Mouse (Mus musculus) urinary bladder, postnatal 25 days (tissue): ENCODE measurements at regions not wholly inside any gene's neighbourhood (a gene's known extent, or its start where the extent isn't known, plus 50 kb on each side); places are given as distances from the start of the nearest gene placed in this dataset.
A peak's percentile ranks its signal among the peaks of the same experiment; 100 is the strongest.

Source experiments
- DNase-seq: peaks from one replicate; pipeline ENCODE4 v3.0.0; 2022; ENCODE audit warnings: low spot score

DNA sequence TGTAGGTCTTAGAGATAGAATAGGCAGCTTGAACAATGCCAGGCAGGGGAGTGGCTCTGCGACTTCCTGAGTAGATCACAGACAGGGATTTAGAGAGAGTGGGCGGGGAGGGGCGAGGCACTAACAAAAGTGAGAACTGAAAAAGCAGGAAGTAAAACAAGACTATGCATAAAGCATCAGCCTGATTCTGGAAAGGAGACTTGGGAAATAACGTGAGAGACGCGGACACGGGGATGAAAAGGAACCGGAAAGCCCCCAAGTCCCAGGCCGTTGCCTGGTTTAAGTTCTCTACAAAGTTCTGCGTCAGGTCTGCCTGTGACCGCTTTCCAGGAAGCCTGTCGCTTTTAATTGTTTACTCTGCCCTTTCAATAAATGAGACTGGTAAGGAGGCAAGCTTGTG lies 86.3 kb downstream of the D16Ertd472e start:
- DNase-seq: peak; percentile 17

DNA sequence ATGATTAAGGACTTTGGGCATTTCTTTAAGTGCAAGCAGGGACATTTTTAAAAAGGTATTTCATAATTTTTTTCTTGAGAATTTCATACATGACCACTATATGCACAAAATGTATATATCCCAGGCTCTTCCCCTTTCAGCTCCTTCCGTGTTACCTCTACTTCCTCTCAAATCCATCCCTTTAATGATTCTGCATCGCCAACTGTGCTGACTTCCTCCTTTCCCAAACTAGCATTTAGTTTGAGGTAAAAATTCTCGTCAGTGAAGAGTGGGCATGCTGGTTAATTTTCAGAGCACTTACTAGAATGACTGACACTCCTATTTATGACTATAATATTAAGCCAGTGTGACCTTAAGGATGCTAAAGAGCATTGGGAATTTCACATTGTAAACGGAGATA lies 86.9 kb downstream of the D16Ertd472e start:
- no peak for DNase-seq

DNA sequence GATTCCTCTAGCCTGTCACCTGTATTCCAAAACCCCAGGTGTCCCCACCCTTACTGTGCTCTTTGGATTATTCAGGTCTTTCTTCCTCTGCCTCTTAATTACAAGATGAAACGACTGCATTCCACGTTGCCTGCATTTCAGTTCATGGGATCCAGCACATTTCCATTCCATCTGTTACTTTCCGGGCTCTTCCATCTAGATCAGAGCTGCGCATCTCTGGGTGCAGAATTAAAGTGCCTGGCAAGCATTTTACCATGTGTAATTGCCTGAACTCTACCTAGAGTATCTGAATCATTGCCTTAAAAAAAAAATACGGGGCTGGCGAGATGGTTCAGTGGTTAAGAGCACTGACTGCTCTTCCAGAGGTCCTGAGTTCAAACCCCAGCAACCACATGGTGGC lies 90.0 kb downstream of the D16Ertd472e start:
- no peak for DNase-seq

DNA sequence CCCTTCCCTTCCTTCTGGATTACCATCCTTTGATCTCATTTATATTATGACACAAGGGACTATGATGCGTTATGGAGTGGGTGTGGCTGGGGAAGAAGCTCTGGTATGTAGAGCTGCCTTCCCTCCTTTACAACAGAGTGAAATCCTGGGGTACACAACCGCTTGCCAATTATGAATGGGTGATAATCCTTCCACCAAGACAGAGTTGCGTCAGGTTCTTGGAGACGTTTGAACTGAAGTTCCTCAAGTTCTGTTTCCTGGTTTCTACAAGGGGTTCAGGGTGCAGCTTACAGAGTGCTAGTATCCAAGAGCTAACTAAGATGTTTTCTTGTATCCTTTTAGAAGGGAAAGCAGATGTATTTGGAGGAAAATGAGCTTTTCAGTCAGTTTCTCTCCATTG lies 92.2 kb downstream of the D16Ertd472e start:
- no peak for DNase-seq

DNA sequence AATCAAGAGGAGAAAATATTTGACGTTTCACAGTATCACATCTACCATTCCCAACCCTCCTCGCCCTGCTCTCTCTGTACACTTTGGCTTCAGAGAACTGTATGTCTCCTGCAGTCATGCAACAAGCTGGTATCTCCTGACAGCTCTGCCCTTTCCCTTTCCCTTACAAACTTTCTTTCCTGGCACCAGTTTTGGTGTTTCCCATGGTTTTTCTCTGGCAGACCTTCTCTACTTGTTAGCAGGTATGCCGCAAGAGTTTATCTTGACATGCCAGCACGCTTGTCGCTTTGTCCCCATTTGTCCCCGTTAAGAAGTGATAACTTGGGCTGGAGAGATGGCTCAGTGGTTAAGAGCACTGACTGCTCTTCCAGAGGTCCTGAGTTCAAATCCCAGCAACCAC lies 94.9 kb downstream of the D16Ertd472e start:
- DNase-seq: no peak

DNA sequence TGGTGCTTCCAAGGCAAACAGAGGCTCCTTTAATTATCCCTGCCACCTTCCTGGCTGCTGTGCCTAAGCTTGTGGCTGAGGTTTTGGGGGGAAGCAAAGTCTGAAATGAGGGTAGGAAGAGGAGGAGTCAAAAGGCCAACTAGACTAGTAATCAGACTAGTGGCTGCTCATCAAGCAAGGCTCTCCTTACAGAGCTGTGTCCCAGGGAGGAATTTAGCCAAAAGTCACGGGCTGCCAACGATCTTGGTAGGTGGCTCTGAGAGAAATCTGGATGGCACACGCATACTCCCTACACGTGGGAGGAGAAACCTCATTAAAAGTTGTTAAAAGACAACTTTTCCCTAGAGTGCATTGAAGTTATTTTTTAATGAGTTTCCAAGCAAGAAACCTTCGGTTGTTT lies 95.4 kb downstream of the D16Ertd472e start:
- DNase-seq: no peak

DNA sequence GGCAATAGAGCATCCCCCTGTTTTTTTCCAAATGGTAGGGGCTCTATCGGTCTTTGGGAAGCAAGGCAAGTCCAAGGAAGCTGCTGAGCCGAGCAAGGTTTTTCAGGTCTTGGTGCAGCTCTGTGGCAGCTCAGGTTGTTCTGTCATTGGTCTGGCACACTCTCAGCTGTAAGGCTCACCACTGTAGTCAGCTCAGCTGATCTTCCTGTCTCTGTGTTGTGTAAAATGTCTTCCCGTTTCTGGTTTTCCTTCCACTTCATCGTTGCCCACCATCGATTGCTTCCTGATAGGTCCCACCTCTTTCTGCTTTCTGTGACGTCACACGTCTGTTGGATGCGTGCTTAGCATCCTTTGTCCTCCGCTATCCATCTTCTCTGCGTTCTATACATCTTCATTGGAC lies 96.2 kb downstream of the D16Ertd472e start:
- DNase-seq: no peak

DNA sequence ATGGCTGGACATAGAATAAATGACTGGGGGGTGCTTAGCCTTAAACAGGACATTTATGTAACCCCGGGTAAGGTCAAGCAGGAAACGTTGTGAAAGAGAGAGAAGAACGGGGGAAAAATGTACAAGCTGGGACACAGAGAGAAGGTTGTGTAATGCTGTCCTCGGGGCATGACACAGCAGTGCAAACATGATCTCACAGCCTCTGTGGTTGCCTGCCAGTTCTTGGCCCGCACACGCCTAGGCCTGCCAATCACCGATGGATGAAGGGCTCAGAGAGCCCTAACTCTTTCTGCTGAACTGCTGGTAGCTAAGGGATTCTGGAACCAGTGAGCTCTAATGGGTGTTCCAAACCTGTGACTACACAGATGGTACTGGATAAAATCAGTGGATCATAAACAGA lies 96.5 kb upstream of the Btg3 start:
- peak; percentile 41 for DNase-seq

DNA sequence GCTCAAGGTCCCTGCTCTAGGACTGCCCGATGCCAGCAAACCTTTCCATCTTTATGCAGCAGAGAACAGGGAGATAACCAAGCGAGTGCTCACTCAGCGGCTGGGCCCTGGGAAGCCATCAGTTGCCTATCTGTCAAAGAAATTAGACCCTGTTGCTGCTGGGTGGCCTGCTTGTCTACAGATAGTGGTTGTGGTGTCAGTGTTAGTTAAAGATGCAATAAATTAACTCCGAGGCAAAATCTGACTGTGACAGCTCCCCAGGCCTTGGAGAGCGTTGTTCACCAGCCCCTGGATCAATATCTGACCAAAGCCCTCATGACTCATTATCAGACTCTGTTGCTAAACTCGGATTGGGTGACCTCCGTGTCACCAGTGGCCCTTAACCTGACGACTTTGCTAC lies 83.0 kb upstream of the Btg3 start:
- DNase-seq: no peak

DNA sequence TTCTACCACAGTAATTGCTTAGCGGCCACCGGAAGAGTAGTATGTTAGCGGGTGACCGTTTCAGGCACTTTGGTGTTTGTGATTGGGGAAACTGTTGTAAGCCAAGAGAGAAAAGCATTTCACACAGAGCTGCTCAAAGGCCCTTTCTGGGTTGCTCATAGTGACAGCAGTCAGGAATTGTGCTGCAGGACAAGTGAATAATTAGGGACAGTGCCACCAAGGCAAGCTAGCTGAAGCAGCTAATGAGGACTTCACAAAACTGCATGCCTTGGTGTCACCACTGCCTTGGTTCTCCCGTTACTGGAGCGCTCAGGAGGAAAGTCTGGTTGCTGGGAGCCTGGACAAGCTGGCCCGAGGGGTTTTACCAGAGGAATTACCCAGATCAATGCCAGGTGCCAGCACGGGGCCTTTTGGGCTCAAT lies 80.7 kb upstream of the Btg3 start:
- no peak for DNase-seq

DNA sequence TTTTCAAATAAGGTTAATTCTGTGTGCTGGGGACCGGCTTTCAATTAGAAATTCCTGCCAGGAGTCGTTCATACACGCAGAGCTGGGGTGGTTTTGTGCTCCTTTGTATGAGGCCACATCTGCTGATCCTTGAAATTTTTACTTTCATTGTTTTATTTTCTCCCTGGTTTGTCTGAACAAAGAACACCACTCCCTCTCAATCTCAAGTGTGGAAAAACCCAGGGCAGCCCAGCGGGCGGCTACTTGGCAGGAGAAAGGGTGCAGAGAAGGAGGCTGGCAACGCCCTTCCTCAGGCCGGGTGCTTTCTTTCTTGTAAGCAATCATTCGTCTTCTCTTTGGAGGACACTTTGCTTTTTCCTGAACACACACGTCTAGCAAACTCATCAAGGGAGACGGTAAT lies 79.4 kb upstream of the Btg3 start:
- DNase-seq: no peak

DNA sequence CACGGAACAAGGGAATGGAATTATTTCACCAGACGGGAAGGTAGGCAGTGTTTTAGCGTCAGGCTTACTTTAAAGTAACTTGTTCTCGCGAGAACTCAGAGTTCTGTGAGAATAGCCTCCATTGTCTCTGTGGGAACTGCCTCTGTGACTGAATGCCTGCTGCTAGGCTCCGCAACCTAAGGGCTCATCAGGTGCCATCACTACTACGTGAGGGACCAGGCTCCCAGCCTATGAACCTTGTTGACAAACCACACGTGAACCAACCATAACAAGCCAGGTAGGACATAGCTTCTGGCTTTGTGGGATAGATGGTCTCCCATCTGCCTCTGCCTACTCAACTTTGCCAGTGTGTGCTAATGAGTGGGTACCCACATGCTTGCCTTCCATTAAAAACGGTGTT lies 77.5 kb upstream of the Btg3 start:
- no peak for DNase-seq

DNA sequence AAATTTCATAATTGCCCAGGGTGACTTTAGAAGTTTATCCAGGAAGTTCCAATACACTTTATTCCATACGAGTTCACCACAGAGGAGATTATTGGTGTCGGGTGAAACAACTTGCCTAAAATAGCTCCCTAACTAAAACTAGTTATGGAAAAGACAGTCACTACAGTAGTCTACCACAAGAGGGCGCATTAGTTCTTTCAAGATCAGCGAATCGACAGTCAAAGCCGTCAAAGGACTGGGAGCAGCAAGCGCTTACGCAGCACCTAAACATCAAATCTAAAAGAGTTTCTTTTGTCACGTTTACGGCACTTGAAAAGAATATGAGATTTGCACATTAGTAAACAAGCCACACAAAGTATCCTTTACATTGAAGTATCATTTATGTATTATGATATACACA lies 75.3 kb upstream of the Btg3 start:
- peak; percentile 33 for DNase-seq

DNA sequence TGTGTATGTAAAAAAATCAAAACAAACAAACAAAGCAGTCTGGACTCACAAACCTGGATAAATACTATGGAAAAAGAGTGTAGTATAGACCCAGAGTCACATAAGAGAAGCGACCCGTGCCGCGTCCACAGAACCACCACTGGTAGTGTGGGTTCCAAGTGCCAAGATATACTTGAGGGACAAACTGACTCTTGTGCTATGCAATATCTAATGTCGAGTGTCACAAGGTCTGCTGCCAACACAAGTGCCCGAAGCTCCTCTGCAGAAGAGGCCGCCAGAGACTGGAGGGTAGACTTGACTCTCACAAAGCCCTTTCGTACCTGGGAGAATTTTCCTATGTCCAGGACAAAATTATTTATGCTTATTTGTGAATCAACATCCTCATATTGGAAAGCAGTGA lies 74.8 kb upstream of the Btg3 start:
- DNase-seq: no peak

DNA sequence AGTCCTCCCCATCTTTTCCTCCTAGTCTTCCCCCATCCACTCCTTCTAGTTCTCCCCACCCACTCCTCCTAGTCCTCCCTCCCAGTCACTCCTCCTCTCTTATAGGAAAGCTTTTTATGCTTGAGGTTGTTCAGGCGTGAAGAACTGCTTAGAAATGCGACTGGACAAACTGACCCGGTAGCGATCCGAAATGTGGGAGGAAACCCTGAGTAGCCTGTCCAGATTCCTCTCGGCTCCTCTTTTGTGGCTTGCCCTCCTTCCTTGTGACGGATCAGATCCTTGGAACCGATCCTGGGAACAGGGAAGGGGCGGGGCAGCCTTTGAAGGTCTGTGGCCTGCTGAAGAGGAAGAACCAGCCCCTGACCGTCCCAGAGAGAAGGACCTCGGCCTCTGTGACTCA lies 74.3 kb upstream of the Btg3 start:
- no peak for DNase-seq

DNA sequence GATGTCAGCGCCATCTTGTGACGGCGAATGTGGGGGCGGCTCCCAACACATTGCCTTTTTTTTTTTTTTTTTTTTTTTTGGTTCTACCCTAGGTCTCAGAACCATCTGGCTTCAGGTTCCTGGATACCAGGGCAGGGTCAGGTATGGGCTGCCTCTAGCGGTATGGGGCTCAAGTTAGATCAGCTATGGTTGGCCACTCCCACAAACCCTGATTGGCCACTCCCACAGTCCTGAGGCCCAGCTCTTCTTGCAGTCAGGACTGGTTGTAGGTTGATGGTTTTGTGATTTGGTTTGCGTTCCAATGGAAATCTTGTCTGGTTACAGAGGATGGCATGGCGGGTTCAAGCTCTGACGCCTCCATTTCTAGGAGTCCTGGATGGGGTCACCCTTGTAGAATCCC lies 72.2 kb upstream of the Btg3 start:
- DNase-seq: no peak

DNA sequence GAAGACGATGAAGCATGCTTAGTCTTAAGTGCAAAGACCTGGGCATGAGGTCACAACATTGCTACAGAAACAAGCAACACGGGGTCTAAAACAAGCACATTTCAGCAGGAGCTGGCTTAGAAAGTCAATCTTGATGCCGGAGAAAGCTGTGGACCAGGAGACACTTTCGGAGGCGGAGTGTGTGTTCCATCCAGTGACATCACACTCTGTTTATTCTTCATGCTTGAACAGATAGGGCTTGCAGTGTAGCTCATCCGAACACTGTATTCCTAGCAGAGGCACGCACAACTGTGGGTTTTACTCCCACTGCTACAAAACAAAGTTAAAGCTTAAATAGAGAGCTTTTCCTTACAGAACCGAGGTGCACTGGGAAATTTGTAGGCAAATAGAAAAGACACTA lies 66.3 kb upstream of the Btg3 start:
- DNase-seq: no peak

DNA sequence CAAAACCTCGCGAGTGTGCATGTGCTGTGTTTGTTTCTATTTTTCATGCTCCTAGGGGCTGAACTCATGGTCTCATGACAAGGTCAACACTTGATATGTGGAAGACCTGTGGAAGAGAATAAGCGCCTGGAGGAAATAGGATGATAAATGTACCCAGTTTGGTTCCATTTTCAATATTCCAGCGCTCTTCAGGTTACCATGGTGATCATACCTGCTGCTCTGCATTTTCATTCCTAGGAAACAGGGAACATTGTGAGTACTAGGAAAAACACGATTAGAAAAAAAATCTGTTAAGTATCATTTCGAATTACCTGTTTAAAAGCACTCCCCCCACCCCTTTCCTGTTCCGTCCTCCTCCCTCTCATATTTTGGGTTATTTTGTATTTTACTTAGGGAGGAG lies 65.8 kb upstream of the Btg3 start:
- DNase-seq: no peak

DNA sequence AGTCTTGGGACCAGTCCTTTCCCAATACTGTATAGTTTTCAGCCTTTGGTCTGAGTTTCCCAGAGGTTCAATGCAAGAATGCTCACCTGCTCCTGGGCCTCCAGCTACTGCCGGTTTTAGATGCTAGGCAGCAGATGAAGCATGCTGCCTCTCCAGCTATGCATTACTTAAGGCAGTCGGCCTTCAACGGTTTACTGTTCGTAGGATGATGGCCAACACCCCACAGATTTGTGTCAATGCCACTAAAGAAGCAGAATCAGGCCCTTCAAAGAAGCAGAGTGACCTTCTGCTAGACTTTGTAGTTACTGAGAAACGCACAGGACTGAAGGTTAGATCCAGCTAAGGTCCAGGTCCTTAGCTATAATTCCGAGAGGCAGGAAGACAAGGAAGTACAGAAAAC lies 65.0 kb upstream of the Btg3 start:
- DNase-seq: no peak

DNA sequence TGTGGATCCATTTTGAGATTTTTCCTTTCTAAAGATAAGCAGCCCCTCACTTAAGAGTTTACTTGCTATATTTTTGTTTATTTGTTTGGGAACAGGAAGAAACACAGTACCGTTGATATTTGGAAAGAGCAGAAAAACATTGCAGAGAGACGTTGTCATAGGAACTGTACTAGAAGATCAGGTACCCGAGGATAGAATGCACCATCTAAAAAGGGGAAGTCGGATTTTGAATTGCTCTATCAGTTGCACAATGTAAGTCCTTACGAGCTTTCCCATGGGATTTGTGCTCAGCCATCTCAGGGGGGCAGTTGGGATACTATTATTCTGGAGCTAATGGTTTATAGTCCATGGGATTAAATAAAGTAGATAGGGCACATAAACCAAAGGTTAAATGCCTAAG lies 58.7 kb upstream of the Btg3 start:
- no peak for DNase-seq

DNA sequence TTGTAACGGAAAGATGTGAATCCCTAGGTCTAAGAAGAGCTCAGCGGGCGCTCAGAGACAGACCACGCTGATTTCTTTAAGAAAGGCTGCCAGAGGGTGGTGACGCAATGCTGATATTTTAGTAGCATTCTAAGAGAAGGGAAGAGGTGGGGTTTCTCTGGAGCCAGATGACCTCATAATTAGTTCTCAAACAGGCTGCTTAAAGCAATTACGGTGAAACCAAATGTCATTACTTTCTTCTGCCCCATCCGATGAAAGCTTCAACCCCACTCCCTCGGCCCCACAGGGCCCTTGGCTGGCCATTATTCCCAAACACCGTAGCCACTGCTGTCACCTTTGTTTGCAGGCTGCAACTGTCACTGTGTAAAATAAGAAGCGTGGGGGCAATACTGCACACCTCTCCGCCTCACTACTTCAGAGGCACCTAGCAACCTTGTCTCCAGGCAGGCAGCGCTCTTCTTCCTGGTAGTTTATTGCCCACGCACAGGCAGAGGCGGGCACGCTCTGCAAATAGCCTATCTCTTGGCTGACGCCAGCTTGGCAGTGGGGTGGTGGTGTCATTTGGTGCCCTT lies 50.6 kb upstream of the Btg3 start:
- DNase-seq: no peak
